Mouse (Mus musculus): ENCODE data around the gene Nrg4.

DNA sequence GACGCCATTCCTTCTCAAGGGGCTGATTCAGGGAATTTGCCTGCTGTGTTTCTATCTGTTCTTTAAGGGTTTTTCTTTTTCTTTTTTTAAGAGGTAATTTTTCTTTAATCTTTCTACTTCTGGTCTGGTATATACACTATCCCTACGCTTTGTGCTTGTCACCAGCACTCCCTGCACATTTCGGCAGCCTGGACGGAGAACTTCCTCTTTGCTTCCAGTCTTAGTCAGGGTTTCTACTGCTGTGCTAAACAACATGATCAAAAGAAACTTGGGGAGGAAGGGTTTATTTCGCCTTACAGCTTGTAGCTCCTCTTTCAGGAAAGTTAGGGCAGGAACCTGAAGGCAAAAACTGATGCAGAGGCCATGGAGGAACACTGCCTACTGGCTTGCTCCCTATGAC lies 18.2 kb downstream of the Nrg4 start:
- TF ChIP-seq POLR2A (IDR thresholded peaks at IDR 0.05; ENCODE audit: insufficient read length, low read depth) (no peak), MYOG (IDR thresholded peaks at IDR 0.05; ENCODE audit: control insufficient read depth in 1 of 3, insufficient read depth in 1 of 3, insufficient read length in 2 of 3, low read depth in 2 of 3) (no peak), USF1 (IDR thresholded peaks at IDR 0.05; ENCODE audit: low read depth) (no peak), TCF12 (IDR thresholded peaks at IDR 0.05; ENCODE audit: insufficient read depth, poor library complexity, severe bottlenecking) (no peak), MYOD1 (IDR thresholded peaks at IDR 0.05; ENCODE audit: control insufficient read depth in 1 of 3, insufficient read length in 2 of 3, low read depth in 2 of 3) (no peak), MAX (IDR thresholded peaks at IDR 0.05; ENCODE audit: low read depth) (no peak), CEBPB (IDR thresholded peaks at IDR 0.05; ENCODE audit: insufficient read depth, poor library complexity, severe bottlenecking) (no peak), POLR2AphosphoS2 (IDR thresholded peaks at IDR 0.05; ENCODE audit: insufficient read length, low read depth) (no peak), SRF (IDR thresholded peaks at IDR 0.05; ENCODE audit: control insufficient read depth, insufficient read length, low read depth) (no peak), E2F4 (IDR thresholded peaks at IDR 0.05; ENCODE audit: insufficient read depth) (no peak)
